Mouse (Mus musculus) brain, embryonic 14.5 days (tissue): Measurements from ENCODE around the gene Gm12258. TPM values are rescaled to one million over a fixed set of nuclear protein-coding genes. Genes with fewer than 3 reads are reported as not detected.
"Not testable (repeated sequence)": the region's sequence is repeated elsewhere in the genome, so short reads cannot be mapped to it uniquely, and the experiment has no call there.

ENCODE experiments used
- DNase-seq: peaks from one replicate; pipeline ENCODE4 v3.0.0-alpha.2; 2011; ENCODE audit warnings: low read depth
- CTCF ChIP-seq: fragments of 200-500 bp; IDR thresholded peaks from 2 replicates; pipeline ENCODE4 v1.5.1; 2012; ENCODE audit warnings: inconsistent platforms, mild to moderate bottlenecking, moderate library complexity, borderline replicate concordance; ENCODE audit not compliant: insufficient read depth, insufficient read length; ENCODE audit errors: extremely low read depth
- POLR2A ChIP-seq: fragments of 200-500 bp; IDR thresholded peaks from 2 replicates; pipeline ENCODE4 v1.6.1; 2012; ENCODE audit warnings: mild to moderate bottlenecking, inconsistent platforms, borderline replicate concordance; ENCODE audit not compliant: poor library complexity, insufficient read depth, insufficient read length, severe bottlenecking; ENCODE audit errors: extremely low read depth
- polyA plus RNA-seq: library from polyadenylated mRNA; depleted of rRNA; stranded (reverse); fragments of >200 nt; gene quantifications from 2 replicates; pipeline ENCODE4 v1.2.3, GENCODE M21; 2012; rRNA removed

The Gm12258 gene
- 22.2 and 28.2 TPM in 2 replicates for polyA plus RNA-seq

DNA sequence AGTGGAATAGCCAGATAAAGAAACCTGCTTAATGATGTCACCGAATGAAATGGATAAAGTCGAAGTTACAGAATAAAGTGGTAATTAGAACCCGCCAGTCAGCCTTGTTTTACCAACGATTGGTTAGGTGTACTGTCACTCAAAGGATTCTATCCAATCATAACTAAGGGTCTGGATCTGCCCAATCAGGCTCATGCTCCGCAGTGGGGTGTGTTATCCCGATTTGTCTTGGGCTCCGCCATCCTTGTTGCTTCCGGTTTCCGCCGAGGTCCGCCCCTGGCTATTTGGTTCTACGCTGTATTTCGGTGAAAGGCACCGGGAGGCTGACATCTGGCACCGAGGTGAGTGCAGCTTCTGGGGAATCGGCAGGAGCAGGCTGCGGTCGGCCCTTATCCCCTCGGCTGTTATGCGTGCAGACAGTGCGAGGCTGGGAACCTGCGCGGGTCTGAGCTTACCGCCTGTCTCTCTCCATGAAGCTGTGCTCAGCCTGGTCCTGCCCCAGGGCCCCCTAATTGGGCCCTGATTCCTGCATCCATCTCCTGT, at the start of gene Gm12258:
TSS of gene Gm12258 (plus strand) at position 240 of the 543 bp plus-strand sequence.
- TF ChIP-seq POLR2A = peak; percentile 31; the same call in 1 of the 2 replicates
- TF ChIP-seq CTCF = no peak

GRCm38 (mm10) chr11:58799747-58800146, 47.2 kb upstream of the Gm12258 start:
- no peak for TF ChIP-seq POLR2A
- TF ChIP-seq CTCF = no peak
- DNase-seq = no peak

More for the DNA sequence above, at the start of gene Gm12258:
- peak; percentile 99 for DNase-seq

DNA sequence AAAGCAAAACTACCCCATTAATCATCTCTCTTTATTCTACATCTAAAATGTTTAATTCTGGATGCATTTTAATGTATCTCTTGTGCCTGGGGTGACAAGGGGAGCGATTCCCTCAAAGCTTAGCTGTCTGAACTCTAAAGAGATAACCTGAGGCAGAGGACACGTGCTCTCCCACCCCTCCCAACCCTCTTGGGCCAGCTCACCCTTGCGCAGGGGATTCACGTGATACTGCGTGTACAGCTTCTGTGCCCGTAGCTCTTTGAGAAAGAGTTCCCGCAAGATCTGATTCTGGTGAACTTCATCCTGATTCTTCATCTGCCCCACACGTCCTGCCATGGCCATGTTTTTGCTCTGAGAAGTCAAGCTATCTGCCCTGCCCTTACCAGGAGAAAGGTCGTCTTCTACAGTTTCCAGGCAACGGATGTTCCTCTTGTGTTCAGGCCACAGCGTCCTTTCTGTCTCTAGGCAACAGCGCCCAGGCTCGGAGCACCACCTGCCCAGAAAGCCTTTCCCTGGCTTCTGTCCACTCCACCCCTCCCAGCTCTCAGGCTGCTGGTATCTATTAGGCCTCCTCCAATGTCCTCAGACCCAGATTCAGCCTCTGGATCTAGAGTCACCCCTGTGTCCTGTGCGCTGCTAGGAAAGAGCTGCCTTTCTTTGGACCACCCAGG, 45.3 kb upstream of the Gm12258 start, which contains the start of gene Fam183b:
TSS of gene Fam183b (minus strand) at position 403 of the 671 bp plus-strand sequence.
- DNase-seq = peak; percentile 77
- TF ChIP-seq CTCF (no peak), POLR2A (no peak)

- TF ChIP-seq CTCF (no peak), POLR2A (no peak)
- DNase-seq = no peak
Measured at GRCm38 (mm10) chr11:58803871-58804270, 43.1 kb upstream of the Gm12258 start.

DNA sequence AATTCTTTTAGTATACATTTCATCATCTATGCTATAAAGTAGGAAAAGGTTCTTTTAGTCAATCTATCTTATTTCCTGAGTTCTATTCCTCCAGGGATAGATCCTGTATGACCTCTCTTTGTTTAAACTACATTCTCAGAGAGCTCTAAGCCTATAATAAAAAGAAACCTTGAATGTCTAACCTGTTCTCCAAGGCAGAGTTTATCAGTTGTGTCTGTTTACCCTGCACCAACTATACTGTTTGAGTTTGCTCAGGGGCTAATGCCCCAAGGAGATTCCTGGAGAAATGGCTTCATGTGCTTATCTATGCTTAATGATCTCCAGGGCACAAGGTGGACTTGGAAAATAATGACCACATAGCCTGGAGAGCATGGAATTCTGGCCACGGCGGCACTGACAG, 42.6 kb upstream of the Gm12258 start:
- TF ChIP-seq POLR2A (no peak), CTCF (no peak)
- no peak for DNase-seq

DNA sequence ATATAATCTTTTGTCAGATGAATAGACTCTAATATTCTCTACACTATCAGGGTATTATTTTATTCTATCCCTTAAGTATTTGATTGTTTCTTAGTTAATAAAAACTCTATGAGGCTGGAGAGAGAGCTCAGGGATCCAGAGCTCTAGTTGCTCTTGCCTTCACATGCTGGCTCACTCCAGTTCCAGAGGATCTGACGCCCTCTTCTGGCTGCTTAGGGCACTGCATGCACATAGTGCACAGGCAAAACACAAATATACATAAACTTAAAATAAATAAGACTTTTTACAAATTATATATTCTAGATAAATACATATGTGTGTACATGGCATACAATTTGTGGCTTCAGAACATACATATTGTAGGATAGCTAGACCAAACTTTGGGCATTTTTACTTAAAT, 35.0 kb upstream of the Gm12258 start:
- no peak for DNase-seq
- TF ChIP-seq CTCF (peak; percentile 39; the same call in 1 of the 2 replicates), POLR2A (no peak)

DNA sequence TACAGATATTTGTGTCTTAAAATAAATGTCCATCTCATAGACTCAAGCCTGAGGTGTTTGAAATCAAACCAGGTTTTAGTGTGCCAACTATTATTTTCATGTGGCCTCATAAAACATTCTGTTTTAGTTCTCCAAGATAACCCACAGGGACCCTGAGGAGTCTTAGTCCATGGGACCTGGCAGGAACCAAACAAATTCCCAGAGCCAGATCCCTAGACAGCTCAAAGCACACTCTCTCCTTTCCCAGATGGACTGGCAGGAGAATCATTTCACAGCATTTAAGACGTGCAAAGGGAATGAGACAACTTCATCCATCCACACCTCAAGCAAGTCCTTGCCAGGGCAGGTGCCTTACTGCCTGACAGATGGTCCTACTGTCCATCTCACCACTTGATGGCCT, 32.3 kb upstream of the Gm12258 start, which contains the start of gene Olfr313:
TSS of gene Olfr313 (plus strand) at position 301 of the 400 bp plus-strand sequence.
- not testable (repeated sequence) for DNase-seq

- DNase-seq = no peak
Measured at GRCm38 (mm10) chr11:58815676-58816075, 31.3 kb upstream of the Gm12258 start.

GRCm38 (mm10) chr11:58828937-58829336, 18.0 kb upstream of the Gm12258 start, which contains the start of gene Olfr312:
TSS of gene Olfr312 (plus strand) at chr11:58829237.
- DNase-seq = not testable (repeated sequence)

More at GRCm38 (mm10) chr11:58815676-58816075, 31.3 kb upstream of the Gm12258 start:
- TF ChIP-seq CTCF (no peak), POLR2A (no peak)

GRCm38 (mm10) chr11:58829764-58830163, 17.2 kb upstream of the Gm12258 start:
- no peak for DNase-seq
- TF ChIP-seq CTCF (no peak), POLR2A (no peak)

GRCm38 (mm10) chr11:58832541-58832940, 14.4 kb upstream of the Gm12258 start:
- not testable (repeated sequence) for DNase-seq

DNA sequence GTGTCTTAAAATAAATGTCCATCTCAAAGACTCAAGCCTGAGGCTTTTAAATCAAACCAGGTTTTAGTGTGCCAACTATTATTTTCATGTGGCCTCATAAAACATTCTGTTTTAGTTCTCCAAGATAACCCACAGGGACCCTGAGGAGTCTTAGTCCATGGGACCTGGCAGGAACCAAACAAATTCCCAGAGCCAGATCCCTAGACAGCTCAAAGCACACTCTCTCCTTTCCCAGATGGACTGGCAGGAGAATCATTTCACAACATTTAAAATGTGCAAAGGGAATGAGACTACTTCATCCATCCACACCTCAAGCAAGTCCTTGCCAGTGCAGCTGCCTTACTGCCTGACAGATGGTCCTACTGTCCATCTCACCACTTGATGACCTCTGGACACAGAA, 8.0 kb upstream of the Gm12258 start, which contains the start of gene Olfr311:
TSS of gene Olfr311 (plus strand) at position 301 of the 400 bp plus-strand sequence.
- not testable (repeated sequence) for DNase-seq

GRCm38 (mm10) chr11:58847636-58848035, 678 bp downstream of the Gm12258 start:
- TF ChIP-seq CTCF = no peak
- no peak for TF ChIP-seq POLR2A
- DNase-seq = no peak

- no peak for DNase-seq
- TF ChIP-seq CTCF (no peak), POLR2A (no peak)
Measured at GRCm38 (mm10) chr11:58849731-58850130, 2.8 kb downstream of the Gm12258 start.
